Mouse (Mus musculus) kidney, postnatal 14 days (tissue): ENCODE data around the gene Jaml.
"Not testable (repeated sequence)": the region's sequence is repeated elsewhere in the genome, so short reads cannot be mapped to it uniquely, and the experiment has no call there.

Experiments
- DNase-seq: peaks from one replicate; pipeline ENCODE4 v3.0.0; 2022; ENCODE audit warnings: mixed read lengths

Gene Jaml

DNA sequence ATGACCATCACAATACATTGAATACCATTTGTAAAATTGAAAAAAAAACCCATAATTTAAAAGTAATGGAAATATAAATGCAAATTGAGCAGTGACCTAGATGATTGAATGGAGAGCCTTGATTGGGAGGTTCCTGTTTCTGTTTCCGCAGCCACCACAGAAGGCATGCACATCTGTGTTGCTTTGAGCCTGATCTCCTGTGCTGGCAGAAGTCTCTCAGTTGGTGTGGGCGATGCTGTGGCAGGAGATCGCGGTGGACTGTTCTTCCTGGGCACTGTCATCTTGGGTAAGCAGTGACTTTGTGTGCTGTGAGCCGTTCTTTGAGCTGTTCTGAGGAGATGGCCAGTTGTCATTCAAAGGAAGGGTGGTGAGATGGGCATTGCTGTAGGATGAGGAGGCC lies at the start of gene Jaml:
TSS of gene Jaml (plus strand) at position 173 of the 400 bp plus-strand sequence.
- no peak for DNase-seq

DNA sequence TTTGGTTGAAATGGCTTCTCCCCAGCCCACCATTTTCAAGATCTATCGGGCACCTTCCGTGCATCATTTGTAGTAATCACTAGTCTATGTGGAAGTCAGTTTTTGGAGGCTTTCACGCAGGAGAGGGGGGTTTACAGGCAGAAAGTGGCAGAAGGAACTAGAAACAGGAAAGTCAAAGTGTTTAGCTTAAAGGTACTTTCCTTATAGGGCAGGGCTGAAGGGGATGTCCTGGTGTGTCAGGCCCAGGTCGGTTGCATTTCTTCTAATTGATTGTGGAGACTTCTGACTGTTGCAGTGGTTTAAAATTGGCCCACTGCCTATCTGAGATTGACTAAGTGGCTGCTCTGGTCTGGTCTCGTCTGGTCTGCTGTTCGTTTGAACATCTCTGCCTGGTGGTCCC lies 48.6 kb upstream of the Jaml start:
- no peak for DNase-seq

DNA sequence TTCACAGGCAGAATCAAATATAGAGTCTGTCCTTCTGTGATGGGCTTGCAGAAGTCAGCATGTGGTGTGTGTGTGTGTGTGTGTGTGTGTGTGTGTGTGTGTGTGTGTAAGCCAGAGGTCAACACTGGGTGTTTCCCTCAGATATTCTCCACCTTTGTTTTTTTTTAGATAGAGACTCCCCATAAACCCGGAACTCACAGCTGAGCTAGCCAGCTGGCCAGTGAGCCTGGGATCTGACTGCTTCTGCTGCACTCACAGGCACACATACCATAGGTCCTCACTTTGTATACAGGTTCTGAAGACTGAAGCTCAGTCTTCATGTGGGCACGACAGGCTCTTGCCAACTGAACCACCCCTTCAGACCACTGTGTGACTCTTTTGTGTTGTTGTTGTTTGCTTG lies 46.7 kb upstream of the Jaml start:
- DNase-seq = no peak

DNA sequence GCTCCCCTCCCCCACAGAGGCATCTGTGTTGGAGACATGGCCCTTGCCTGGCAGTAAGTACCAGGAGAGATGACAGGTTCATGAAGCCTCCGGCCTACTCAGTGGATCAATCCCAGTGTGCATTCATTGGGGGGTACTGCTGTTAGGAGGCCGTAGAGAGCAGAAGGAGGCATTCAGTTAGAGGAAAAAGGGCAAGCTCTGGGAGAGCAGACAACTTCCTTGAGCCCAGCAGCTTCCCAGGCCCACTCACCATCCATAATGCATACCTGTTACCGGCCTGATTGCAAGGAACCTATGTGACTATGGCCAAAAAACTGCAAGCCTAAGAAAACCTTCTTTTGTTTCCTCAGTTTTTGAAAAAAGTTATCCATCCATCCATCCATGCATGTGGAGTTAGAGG lies 44.5 kb upstream of the Jaml start:
- DNase-seq = no peak

DNA sequence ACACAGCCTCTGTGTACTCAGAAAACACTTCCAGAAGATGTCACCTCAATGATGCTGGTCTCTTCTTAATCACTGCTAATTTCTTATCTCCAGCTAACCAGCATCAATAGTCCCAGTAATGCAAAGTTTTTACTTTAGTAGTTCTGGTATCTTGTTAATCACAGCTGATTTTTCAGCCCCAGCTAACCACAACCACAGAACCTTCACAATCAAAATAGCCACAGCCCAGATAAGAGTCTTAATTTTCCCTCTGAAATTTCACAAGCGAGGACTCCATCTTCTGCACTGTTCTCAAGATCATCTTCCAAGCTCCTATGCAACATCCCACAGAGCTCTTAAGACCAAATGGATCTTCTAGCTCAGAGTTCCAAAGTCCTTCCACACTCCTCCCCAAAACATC lies 41.2 kb upstream of the Jaml start:
- not testable (repeated sequence) for DNase-seq

DNA sequence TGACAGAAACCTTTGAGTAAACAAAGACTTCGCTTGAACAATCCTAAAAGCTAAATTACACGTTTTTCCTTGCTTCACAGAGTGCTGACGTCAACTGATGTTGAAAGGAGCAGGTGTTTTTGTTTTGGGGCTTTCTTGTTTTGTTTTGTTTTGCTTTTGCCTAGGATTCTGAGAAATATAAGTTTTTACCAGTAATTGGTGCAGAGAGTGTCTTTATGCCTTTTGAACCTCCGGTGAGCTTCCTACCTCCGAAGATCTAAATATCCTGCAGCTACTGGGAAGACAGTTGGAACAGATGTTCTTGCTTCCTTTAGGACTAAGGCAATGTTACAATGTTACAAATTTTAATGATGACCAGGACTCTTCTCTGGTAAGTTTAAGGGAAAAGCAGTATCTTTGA lies 39.5 kb upstream of the Jaml start, which contains the start of gene Mpzl2:
TSS of gene Mpzl2 (plus strand) at position 301 of the 400 bp plus-strand sequence.
- no peak for DNase-seq

DNA sequence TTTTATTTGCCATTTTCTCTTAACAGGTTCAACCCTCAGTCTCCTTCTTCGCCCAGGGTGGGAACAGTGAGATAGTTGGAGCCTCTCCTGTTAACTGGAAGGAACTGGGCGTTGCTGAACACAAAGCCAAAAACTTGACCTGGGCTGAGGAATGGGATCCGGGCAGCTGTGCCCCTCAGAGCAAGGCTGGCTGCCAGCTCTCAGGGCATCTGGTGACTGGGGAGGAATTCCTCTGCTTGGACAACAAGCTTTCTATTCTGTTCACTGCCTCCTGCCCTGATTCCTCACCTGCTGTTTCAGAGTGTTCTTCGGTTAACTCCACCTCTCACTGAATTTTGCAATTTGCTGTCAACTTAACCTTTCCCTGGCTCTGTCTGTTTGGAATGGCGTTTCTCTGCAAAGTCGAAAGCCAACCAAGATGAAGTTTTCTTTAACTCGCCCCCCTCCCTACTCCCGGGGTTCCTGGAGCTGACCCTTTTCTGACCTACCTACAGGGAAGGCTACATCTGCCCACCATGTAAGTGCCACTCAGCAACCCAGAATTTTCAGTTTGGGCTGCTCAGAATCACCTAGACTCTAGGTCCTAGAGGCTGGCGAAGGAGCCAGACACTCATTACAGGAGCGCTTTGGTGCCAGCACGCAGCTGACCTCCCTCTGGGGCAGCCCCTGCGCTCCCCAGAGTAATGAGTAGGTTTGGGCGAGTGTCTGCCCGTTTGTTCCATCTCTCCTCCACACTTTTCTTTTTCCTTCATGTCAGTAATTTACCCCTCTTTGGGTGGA lies 38.7 kb upstream of the Jaml start:
- peak; percentile 52 for DNase-seq

DNA sequence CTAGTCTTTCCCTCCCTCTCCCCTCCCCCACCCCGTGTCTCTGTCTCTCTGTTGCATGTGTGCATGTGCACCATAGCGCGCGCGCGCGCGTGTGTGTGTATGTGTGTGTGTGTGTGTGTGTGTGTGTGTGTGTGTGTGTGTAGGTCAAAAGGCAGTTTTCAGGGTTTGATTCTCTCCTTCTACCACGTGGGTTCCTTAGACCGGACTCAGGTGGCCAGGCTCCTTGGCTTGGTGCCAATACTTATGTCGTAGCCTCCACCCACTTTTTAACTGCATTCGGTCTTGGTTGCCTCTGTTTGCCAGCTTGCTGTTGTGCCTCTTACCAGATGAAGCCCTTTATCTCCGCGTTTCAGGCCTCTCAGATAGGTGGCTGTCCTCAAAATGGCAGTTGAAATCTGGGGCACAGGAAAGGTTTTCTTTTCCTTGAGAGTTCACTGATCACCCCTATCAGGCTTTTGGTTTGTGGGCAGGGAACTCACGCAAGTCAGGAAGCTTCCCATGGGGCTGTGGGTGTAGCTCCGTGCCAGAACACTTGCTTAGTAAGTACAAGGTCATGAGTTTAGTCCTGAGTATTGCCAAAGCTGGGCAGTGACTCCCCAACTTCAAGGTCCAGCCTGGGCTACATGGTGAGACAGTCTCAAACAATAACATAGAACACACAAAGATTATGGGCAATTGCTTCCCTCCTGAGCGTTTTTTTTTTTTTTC lies 37.7 kb upstream of the Jaml start:
- peak; percentile 84 for DNase-seq

DNA sequence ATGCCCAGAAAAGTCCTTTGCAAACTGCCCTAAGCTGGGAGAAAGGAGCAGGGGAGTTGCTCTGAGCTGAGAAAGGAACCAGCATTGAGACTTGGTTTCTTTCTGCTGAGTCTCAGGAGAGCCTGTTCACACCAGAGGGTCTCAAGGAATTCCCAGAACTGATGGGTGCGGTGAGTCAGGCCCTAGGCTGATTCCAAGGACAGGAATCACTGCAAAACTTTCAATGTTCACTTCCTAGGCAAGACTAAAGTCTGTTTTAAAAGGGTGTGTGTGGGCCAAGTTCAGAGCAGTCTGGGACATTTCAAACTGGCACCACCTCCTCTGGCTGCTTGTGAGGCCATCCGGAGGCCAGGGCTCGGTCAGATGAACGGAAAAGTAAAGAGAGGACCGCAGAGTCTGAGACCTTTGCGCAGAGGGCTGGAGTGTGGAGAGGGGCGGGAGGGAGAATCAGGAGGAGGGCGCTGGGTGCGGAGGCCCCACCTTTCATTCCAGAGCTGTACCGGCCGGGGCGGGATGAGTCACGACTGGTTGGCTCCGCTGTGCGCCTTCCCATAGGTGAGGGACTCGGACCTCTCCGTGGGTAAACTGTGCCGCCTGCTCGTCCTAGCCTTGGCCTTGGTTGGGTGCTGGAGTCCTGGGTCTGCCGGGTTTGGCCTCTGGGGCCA lies 36.8 kb upstream of the Jaml start:
- peak; percentile 88 for DNase-seq

DNA sequence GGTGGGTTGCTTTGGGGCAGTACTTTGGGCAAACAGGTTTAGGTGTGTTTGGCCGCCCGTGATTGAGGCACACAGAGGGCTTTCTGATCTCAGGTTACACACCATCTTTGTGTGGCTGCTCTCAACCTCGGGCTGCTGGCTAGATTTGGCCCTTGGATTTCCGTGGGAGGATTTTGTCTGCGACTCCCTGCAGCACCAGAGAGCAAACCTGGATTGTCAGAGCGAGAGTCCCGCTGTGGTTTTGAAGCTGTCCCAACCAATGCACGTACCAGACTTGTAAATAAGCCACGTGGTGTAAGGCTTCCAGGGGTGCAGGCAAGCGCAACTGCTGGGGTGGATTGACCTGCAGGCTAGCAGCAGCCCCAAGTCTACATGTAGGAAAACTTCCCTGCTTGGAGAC lies 36.0 kb upstream of the Jaml start:
- peak; percentile 58 for DNase-seq

DNA sequence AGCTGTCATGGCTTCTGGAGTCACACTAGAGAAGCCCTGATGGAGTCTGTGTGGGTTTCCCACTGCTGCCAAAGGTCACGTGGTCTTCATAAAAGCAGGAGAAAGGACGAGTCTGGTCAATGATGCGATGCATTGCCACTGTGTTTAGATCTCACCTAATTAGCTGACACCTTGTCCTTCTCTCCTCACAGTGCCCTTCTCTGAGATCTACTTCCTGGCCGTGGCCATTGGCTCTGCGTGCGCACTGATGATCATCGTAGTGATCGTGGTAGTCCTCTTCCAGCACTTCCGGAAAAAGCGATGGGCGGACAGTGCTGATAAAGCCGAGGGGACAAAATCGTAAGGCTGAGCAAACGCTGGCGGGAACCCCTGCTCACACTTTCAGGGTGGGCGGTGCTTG lies 32.0 kb upstream of the Jaml start:
- no peak for DNase-seq

DNA sequence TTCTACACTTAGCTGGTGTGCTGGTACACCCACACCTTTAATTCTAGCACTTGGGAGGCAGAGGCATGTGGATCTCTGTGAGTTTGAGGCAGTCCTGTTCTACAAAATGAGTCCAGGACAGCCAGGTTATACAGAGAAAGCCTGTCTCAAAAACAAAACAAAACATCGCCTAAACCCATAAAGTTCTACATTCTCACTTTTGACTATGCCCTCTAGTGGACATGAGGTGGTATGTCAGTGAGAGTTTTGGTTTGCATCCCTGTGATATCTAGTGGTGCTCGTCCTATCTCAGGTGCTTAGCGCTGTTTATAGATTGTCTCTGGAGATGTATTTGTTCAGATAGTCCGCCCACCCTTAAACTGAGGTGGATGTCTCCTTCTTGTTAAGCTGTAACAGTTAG lies 30.5 kb upstream of the Jaml start:
- peak; percentile 44 for DNase-seq

DNA sequence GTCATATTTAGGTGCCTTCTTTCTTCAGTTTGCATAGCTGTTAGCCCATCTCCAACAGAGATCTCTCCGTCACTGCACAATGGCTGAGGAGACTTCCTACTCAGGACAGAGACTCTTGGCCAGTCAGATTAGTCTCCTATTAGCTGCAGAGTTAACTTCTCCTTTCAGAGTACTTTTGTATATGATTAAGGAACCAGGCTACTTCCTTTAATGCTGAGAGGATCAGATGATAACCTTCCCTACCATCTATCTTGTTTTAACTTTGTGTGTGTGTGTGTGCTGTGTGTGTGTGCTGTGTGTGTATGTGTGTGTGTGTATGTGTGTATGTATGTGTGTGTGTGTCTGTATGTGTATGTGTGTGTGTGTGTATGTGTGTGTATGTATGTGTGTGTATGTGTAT lies 29.3 kb upstream of the Jaml start:
- DNase-seq = no peak

DNA sequence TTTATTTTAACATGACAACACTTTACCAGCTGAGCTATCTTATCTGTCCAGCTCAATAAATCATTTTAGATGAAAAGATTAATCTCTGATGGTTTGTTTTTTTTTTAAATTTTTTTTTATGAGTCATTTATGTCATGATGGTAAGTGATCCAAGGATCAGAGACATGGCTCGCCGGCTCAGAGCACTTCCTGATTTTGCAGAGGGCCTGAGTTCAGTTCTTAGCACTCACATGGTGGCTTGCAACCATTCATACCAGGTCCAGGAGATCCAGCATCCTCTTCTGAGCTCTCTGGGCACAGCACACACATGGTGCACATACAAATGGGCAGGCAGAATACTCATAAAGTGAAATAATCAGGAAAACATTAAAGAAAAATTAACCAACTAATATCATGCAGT lies 28.7 kb upstream of the Jaml start:
- DNase-seq = no peak

DNA sequence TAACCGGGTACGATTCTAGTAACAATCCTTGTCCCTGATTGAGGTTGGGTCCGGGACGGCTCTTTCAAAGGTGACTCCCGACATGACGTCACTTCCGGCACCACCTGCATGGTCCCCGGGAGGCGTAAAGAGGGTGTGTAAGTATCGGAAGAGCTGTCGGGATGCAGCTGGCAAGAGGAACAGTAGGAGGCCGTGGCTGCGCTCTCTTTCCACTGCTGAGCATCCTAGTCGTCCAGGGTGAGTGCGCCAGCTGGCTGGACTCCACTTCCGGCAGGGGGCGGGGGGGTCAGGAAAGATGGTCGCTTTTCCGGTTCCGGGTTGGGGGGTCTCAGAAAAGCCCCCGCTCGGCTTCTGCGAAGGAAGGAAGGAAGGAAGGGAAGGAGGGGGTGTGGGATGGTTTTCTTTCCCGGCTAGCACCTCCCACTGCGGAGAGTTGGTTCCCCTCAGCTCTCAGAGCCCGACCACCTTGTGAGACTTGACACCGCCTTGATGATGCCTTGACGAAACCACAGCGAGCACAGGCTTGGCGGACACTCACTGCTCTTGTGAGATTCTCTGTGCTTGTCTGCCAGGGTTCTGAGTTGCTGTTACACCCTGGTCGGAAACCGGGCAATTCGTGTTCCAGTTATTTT lies 23.8 kb upstream of the Jaml start, which contains the start of gene Mpzl3:
TSS of gene Mpzl3 (plus strand) at position 105 of the 632 bp plus-strand sequence.
- peak; percentile 90 for DNase-seq

DNA sequence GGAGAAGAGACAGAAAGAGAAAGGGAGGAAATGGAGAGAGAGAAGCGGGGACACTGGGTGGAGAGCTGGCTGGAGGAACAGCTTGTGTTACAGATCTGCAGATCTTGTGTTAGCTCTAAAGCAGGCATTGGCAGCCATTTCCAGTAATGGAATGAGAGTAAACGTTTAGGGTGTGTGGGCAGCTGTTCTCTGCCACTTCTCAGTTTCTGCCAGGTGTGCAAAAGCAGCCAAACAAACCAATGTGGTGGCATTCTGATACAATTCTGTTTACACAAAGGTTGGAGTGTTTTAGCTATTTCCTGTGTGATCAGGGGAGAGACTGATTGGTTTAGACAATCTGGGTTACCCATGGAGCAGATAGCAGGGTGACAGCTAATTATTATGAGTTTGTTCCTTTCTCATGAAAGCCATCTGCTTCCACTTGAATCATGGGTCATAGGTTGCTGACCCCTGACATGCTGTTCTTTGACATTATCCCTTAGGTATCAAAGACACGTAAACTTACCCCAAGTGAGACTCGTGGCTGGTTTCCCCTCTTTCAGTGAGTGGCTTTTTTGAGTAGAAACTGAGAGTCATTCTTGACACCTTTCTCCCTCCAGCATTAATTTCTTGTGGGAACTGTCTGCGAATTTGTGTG lies 20.6 kb upstream of the Jaml start:
- DNase-seq = no peak

DNA sequence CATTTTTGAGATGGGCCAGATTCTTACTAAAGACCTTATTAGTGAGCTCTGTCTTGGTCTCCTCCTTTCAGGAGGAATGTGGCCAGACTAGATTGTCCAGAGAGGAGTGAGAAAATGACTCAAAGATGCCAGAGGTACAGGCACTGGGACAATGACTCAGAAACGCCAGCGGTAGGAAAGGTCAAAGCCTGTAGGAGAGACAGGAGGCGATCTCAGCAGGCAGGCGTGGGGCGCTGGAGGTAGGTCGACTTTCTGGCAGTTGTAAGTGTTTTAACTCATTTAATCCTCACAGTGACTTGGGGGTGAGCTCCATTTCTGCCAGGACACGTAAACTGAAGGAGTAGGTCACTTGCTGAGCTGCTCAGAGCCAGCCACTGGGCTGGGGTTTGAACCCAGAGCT lies 18.8 kb upstream of the Jaml start:
- no peak for DNase-seq

DNA sequence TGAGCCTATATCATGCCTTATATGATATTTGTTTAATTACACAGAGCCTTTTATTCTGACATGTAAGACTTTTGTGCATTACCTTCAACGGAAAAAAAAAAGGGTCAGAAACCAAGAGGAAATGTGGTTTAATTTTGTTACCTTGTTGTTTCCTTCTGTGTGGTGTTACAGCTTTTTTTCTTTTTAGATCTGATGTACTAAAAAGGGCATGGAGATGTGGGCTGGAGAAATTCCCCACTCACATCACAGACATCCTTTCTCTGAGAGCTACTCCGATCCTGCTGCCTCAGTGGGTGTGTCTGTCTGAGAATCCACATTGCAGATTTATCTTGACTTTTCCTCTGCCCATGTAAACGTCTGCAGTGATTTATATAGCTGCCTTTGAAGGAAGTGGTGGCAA lies 16.3 kb upstream of the Jaml start:
- DNase-seq = no peak

DNA sequence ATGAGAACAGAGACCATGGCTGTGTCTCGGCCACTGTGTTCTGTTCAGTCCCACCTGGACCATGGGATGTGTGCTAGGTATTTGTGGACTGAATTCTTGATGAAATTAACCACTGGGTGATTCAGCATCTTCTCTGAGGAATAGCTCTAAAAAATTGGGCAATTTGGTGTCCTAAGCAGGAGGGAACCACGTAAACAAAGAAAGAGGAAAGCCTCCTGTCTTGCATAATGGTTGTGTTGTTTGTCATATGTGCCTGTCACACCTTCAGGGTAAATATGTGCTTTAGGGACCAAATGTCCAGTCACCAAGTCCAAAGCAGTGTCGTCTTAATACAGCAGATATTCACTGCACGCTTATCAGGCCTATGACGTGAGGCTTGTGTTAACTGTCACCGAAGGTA lies 14.6 kb upstream of the Jaml start:
- DNase-seq = no peak

DNA sequence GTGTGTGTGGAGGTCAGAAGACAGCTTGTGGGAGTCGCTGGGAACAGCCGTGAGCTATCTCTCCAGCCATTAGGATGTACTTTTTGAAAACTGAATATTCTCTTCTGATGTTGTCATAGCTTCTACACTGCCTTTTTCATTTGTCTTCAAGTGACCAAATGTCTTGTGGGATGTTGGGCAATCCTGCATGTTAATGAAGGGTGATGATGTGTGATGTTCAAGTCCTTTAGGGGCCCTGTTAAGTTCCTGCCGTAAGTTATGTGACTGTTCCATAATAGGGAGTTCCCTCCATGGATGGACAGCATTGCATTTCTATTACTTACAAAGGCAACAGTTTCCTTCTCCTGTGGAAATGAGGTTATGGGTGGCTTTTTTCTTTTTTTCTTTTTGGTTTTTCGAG lies 12.2 kb upstream of the Jaml start:
- DNase-seq = no peak

DNA sequence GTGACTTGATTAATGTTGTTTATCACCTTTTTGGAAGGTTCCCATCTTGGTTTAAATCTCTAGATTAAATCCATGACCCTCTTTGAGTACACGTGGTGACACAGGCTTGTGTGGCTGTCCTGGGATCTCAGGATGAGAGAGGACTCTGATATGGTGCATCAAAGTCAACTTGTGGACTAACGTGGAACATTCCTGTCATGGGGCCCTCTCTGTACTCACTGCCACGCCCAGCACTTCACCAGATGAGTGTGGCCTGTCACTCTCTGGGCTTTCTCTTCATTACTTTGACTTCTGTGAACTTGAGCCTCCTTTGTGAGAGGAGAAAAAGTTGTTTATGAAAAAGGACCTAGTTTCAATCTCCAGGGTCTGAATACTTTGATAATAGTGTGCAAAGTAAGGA lies 7.2 kb upstream of the Jaml start:
- no peak for DNase-seq

DNA sequence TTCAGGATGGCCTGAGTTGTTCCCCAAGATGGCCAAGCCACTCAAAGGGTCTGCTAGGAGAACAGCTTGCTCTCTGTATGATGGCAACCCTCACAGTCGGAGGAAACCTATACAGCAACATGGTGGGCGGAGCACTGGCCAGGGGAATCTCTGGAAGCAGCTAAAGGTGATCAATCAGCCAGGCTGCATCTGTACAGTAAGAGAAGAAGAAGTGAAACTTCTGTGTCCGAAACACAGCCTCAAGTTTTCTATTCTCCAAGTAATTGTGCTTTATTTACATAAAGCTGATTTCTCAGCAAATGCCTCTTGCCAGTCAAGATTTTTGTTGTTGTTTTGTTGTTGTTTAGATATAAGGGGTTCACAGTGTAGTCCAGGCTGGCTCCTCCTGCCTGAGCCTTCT lies 1.1 kb upstream of the Jaml start:
- no peak for DNase-seq

DNA sequence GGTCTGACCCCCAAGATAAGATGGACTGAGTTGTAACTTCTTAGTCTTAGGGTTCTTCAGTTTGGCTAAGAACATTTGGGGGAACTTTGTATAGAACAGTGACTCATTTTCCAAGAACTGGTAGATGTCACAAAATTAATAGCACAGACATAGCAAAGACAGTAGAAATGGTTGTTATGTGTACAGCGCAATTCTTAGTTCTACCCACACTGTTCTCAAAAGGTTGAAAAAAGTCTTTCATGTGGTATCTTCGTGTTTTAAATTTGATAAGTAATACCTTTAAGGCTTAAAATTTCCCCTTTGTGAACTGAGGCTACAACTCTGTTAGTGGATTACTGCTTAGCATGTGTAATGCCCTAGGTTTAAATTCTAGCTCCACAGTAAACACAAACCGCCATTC lies 4.1 kb downstream of the Jaml start:
- DNase-seq = no peak
